Mouse (Mus musculus): Measurements from ENCODE around the gene Npr2.
A peak's percentile ranks its signal among the peaks of the same experiment; 100 is the strongest.

Npr2 gene

DNA sequence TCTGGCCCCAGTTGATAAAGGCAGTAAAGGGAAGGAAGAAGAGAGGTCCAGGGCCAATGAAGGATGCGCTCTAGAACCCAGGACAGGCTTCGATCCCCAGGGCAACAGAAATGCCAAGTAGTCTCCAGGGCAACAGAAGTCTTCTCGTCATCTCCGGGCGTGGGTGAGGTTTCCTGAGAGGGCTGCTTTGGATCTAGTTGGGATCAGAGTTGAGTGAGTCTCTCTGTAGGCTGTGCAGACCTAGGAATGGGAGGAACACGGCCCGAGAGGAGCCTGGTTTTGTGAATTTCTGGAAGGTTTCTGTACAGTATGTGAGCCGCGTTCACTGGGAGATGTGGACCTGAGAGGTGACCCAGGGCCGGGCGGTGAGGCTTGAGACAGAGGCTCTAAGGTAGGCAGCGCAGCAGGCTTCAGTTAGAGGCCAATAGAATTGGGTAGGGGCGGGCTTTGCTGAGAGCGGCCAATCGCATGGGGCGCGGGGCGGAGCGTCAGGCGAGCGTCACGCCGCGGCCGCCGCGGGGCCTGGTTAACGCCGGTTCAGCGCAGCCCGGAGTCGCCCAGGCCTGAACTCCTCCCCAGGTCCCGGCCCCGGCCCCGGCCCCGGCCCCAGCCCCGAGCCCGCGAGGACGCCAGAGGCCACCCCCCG, 37.2 kb downstream of the Npr2 start, which contains the start of the genes Tmem8b and Fam221b:
Tmem8b (plus strand) TSS at position 190 of the 646 bp plus-strand sequence.
Fam221b (minus strand) TSS at position 364 of the 646 bp plus-strand sequence.
- peak; percentile 92 for DNase-seq (ENCODE audit: extremely low read depth, insufficient read length, low spot score)

DNA sequence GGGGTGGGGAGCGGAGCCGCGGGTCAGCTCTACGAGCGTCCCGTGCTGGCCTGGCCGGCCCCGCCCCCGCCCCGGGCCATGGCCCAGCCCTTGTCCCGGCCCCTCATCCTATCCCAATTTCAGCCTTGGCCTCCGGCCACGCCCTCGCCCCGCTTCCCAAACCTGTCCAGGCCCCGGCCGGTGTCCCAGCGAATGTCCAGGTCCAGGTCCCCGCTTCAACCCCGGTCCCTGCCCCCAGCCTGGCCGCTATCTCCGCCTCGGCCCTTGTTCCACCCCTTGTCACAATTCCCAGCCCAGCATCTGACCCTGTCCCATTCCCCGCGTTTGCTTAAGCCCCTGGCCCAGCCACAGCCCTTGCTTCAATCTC, 37.7 kb downstream of the Npr2 start:
- DNase-seq (ENCODE audit: extremely low read depth, insufficient read length, low spot score), result no peak

DNA sequence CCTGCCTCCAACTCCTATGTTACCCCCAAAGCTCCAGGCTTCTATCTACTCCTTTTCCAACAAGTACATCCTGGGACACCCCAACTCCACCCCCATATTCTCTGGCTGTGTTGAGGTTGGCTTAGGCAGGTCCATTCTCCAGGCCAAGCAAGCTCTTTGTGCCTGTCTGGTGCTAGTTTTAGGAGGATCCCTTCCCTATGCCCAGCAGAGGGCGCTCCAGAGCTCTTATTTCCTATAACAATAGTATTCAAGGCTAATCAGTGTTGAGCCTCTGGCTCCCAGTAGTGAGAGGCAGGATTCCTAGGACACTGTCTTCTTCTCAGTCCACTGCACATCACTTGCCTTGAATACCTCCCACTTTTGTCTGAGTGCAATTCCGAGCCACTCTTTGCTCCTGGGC, 40.3 kb downstream of the Npr2 start:
- no peak for DNase-seq (ENCODE audit: extremely low read depth, insufficient read length, low spot score)

DNA sequence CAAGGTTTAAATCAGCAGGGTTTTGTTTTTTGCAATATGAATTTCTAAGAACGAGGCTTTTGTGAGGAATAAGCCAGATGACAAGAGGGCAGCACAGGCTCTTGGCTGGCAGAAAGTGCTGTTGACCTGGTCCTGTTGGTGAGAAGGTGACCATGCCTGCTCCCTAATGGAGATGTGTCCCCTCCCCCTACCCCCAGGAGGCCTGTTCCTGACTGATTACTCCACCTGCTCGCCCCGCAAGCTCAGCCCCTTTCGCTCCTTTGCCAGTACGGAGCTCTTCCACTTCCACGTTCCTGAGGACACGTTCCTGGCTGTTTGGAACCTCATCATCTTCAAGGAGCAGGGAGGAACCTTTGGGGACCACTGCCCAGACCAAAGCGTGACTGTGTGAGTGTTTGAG, 42.0 kb downstream of the Npr2 start:
- no peak for DNase-seq (ENCODE audit: extremely low read depth, insufficient read length, low spot score)

DNA sequence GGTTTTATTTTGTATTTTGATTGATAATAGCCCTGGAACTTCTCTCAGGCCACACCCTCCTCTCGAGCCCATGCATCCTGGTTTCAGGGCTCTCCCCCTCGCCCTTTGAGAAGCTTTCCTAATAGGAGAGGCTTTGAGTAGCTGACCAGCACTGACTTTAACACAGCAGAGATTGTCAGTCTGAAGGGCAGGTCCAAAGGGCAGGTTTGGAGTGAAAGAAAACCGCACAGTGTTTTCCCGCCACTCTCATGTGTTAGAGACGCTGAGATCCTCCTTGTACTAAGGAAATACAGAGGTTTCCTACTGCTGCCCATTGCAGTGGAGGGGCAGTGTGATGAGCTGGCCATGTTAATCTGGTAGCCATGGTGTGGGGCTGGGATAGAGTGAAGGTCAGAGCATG, 43.2 kb downstream of the Npr2 start:
- DNase-seq (ENCODE audit: extremely low read depth, insufficient read length, low spot score), result no peak

DNA sequence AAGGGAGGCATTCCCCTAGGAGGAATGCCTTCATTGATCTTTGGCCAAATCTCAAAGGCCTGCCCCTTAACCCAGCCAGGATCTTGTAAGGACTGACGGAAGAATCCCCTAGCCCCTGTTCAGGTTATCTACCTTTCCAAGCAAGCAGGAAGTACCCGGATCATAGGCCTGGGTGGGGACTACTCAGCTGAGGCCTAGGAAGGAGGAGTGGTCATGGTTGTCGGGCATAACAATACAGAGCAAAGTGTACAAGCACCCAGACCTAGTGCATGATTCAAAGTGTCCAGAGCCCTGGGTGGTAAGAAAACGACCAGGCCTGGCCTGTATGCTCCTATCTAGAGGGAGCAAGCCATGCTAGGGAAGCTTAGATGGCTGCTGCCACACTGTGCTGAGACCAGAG, 43.9 kb downstream of the Npr2 start:
- DNase-seq (ENCODE audit: extremely low read depth, insufficient read length, low spot score), result no peak

DNA sequence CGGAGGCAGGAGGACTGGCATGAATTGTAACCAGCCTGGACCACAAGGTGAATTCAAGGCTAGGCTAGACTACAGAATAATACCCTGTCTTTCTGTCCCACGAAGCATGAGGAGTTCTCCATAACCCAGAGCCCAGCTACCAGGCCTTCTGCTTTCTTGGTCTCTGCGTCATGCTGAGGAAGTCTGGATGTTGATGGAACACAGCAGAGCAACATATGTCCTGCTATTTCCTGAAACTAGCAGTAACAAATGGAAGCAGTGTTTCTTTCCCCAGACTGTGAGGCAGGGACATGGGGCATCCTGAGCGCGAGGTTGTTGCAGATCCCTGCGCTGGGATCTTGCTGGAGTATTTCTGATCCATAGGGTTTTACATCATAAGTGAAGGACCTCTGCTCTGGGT, 46.8 kb downstream of the Npr2 start:
- no peak for DNase-seq (ENCODE audit: extremely low read depth, insufficient read length, low spot score)

DNA sequence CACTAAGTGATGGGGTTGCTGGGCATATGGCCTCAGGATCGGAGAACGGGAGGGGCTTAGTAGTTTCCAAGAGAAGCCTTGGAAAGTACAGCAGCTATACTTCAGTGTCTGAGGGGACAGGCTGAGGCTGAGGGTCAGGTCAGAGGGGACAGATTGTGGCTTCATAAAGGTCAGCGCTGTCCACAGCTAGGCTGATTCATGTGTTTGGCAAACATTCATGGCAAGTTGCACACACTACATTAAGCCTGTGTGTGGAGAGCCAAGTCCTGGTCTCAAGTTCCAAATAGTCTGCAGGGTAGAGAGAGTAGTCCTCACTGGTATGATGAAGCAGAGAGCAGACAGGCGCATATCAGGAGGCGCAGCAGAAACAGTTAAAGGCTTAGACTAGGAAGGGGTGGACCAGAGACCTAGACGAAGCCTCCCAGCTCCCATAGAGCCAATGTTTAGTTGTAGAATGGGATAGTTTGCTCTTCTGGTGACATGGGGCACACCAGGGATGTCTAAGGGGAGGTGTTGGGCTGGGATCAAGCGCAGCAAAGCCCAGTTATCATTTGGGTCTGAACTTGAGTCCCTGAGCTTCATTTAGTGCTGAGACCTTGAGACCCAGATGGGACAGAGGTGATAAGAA, 47.8 kb downstream of the Npr2 start:
- no peak for DNase-seq (ENCODE audit: extremely low read depth, insufficient read length, low spot score)

DNA sequence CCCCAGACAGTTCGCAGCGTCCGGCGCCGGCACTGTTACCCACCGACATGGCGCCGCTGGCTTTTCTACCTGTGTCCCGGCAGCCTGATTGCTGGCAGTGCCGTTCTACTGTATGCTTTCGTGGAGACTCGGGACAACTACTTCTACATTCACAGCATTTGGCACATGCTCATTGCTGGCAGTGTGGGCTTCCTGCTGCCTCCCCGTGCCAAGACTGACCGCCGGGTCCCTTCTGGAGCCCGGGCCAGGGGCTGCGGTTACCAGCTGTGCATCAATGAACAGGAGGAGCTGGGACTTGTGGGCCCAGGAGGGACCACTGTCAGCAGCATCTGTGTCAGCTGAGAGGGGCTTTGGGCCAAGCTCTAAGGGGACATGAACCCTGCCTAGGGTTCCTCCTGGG, 58.3 kb downstream of the Npr2 start:
- DNase-seq (ENCODE audit: extremely low read depth, insufficient read length, low spot score), result no peak

DNA sequence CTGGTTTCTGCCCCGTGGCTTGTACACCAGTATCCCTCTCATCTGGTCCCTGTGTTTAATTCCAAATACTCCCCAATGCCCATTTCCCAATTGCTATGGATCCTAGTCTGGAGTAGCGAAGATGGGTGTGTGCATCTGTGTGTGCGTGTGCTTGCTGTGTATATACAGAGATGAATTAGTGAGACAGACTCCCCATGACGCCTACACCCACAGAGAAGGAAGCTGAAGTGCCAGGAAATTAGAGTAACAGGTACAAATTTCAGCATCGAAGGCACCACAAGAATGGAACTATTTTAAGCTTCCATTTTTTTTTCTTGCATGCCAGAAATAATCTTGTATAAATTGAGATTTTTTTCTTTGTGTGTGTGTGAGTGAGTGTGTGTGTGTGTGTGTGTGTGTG, 59.3 kb downstream of the Npr2 start:
- DNase-seq (ENCODE audit: extremely low read depth, insufficient read length, low spot score), result no peak

DNA sequence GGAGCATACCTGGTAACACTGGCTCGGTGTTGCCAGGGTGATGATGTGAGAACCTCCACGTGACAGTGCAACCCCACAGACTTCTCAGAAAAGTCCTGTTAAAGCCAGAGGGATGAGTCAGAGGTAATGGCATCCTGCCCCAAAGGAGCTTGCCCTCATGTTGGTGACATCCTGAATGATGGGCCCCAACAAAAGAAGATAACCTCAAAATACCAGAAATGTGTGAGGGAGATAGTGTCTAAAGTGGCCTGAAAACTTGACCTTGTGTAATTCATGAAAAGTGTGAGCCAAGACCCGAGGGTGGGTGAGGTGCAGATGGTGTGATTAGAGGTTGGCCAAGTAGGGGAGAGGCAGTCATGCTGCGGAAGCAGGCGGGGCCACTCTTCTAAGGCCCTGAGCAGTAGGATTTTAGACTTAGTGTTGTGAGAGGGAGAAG, 62.1 kb downstream of the Npr2 start:
- peak; percentile 46 for DNase-seq (ENCODE audit: extremely low read depth, insufficient read length, low spot score)

DNA sequence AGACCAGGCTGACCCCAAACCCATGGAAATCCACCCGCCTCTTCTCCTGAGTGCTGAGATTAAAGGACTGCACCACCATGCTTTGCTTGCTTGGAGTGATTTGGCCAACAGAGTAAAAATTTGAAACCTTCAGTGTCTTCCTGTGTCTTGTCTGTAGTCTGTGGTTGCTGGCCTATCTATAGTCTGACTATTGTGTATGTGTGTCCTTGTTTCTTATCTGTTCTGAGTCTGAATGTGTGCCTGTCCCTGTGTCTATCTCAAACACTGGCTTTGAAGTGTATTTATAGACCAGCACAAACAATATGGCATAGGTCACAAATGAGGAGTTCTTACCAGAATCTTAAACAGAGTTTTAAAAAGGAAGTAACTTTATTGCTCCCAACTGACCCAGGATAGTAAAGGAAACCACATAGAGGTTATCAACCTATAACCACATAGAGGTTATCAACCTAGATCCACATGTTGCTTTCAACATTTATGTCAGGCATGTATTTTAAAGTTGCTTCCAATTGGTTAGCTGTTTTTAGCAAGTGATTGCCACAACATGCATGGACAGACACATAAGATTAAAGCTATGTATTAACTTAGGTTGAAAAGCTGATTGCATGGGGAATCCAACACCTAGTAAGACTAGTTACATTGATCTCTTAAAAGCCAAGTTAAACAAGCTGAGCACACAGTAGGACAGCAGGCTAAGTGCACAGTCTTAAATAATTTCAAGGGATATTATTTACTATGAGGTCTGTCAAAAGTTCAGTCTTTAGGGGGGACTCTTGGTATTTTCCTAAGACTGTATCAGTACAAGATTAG, 62.9 kb downstream of the Npr2 start:
- DNase-seq (ENCODE audit: extremely low read depth, insufficient read length, low spot score), result no peak

DNA sequence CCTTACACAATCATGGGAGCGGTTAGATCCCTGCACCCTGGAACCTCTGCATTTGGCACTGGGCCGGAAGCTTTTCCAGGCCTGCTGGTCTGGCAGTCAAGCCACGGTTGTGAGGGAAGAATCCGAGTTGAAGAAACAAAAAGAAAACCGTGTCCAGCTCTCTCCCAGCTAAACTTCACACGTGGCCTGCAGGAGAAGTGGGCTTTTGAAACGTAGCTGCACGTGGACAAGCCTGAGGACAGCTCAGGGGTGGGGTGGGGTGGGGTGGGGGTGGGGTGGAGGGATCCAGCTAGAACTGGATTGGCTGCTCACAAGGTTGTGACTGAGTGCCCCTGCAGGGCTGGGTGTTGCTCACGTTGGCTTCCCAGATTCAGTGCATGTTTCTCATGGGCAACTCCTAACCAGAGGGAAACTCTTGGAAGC, 63.5 kb downstream of the Npr2 start:
- no peak for DNase-seq (ENCODE audit: extremely low read depth, insufficient read length, low spot score)

DNA sequence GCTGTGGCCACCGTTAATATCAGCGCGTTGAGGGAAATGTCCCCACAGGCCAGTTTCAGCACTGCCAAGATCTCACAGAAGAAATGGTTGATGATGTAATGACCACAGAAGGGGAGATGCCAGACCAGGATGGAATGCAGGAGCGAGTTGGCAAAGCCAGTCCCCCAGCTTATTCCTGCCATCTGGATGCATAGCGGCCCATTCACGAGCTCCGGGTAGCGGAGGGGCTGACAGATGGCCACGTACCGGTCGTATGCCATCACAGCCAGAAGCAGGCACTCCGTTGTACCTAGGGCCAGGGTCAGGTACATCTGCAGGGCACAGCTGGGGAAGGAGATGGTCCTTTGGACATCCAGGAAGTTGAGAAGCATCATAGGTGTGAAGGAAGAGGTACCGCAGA, 64.8 kb downstream of the Npr2 start:
- peak; percentile 36 for DNase-seq (ENCODE audit: extremely low read depth, insufficient read length, low spot score)

DNA sequence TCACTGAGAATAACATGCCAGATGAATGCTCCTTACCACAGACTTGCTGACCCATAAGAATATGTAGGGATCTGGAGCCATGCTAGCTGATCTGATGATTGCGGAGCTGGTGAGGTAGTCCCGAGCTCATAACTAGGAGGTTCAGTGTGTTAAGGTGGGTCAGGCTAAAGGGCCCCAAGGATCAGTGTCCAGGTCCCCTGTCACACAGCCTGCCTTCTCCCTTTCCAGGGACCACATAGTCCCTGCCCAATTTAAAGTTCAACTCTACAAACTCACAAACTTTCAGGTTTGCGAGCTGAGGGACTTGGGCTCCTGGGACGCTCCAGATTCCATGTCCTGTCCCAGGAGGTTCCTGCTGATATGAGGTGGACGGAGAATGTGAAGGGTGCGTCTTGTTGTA, 69.0 kb downstream of the Npr2 start, which contains the start of gene Olfr70:
Olfr70 (minus strand) TSS at position 101 of the 400 bp plus-strand sequence.
- no peak for DNase-seq (ENCODE audit: extremely low read depth, insufficient read length, low spot score)

Data from 3134 (cell line).